Mouse (Mus musculus) heart, adult 2 months (tissue): ENCODE measurements at regions not wholly inside any gene's neighbourhood (a gene's known extent, or its start where the extent isn't known, plus 50 kb on each side); places are given as distances from the start of the nearest gene placed in this dataset.

Experiments
- DNase-seq, 2 experiments: peaks; one replicate each; pipeline ENCODE4 v3.0.0; 2021
- H3K27ac ChIP-seq: fragments of 200-600 bp; 2 replicates; pipeline ENCODE4 v1.8.1; 2022
- H3K27me3 ChIP-seq: fragments of 200-500 bp; 2 replicates; pipeline ENCODE4 v1.6.1; 2012; ENCODE audit warnings: mild to moderate bottlenecking, low read length, inconsistent platforms, mixed read lengths; ENCODE audit not compliant: control insufficient read depth, insufficient read depth
- H3K36me3 ChIP-seq: fragments of 200-500 bp; 2 replicates; pipeline ENCODE4 v1.6.1; 2012; ENCODE audit warnings: low read length, inconsistent platforms; ENCODE audit not compliant: control insufficient read depth, insufficient read depth
- H3K4me1 ChIP-seq: fragments of 200-500 bp; 2 replicates; pipeline ENCODE4 v1.6.1; 2011; ENCODE audit warnings: low read length; ENCODE audit not compliant: control insufficient read depth, insufficient read depth
- H3K4me3 ChIP-seq: fragments of 200-600 bp; 2 replicates; pipeline ENCODE4 v1.8.1; 2022
- H3K79me2 ChIP-seq: fragments of 200-500 bp; replicated peaks from 2 replicates; pipeline ENCODE4 v1.6.1; 2012; ENCODE audit warnings: mild to moderate bottlenecking, inconsistent platforms, low read length, moderate library complexity, mixed read lengths; ENCODE audit not compliant: control insufficient read depth, insufficient read depth
- H3K9ac ChIP-seq: fragments of 200-500 bp; 2 replicates; pipeline ENCODE4 v1.6.1; 2012; ENCODE audit warnings: low read depth, mild to moderate bottlenecking, control low read depth, inconsistent platforms, low read length, mixed read lengths
- CTCF ChIP-seq: fragments of 200-600 bp; IDR thresholded peaks from 2 replicates; pipeline ENCODE4 v1.8.1; 2022; ENCODE audit warnings: antibody characterized with exemption, mild to moderate bottlenecking, moderate library complexity
- EP300 ChIP-seq: fragments of 200-500 bp; IDR thresholded peaks from 2 replicates; pipeline ENCODE4 v1.6.1; 2011; ENCODE audit warnings: low read depth, low read length, control low read depth; ENCODE audit not compliant: insufficient read depth
- POLR2A ChIP-seq: fragments of 200-500 bp; IDR thresholded peaks from 2 replicates; pipeline ENCODE4 v1.6.1; 2011; ENCODE audit warnings: mild to moderate bottlenecking, low read depth, low read length, control low read depth; ENCODE audit not compliant: insufficient read depth
- WGBS: fragments of 180-500 bp; shearing (Covaris S2); methylation state at CpG from one replicate; pipeline ENCODE4 v1.1.7; 2018; 5-methylcytosine and 5-hydroxymethylcytosine counted together
- intact Hi-C: fragments of 180-260 bp; cut with DNase I; formaldehyde crosslinking; loops from one replicate; pipeline ENCODE4 v1.15.1; 2025

DNA sequence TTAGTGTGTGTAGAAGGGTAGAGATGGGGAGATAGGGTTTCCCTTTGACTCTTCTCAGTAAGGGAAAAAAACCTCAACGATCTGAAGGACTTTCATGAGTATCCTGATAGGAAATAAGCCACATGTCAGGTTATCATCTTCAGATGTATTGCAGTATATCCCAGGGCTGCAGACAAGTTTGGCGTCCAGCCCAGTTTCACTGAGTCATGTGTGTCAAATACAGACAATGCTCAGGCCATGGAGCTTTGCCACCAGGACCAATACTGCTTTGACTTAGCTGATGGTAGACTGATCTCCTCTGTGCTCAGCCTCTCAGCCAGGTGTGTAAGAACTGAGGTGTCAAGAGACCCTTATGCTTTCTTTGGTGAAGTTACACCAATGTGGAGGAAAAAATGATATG is 62.9 kb downstream of the Cst10 start:
- H3K79me2 ChIP-seq = no peaks in the 10 kb centered on the region
- H3K4me1 ChIP-seq = no peaks in the 10 kb centered on the region
- no peaks in the 10 kb centered on the region for H3K27me3 ChIP-seq
- WGBS = 48% methylated on average over 2 of the region's 2 CpGs
- H3K27ac ChIP-seq = no peak overlapping the region
- TF ChIP-seq EP300 (no peak), POLR2A (no peak), CTCF (no peak)
- no peaks in the 10 kb centered on the region for H3K36me3 ChIP-seq
- no peak for DNase-seq
- H3K4me3 ChIP-seq = no peak overlapping the region
- intact Hi-C loops = no loop called here
- H3K9ac ChIP-seq = no peak overlapping the region

DNA sequence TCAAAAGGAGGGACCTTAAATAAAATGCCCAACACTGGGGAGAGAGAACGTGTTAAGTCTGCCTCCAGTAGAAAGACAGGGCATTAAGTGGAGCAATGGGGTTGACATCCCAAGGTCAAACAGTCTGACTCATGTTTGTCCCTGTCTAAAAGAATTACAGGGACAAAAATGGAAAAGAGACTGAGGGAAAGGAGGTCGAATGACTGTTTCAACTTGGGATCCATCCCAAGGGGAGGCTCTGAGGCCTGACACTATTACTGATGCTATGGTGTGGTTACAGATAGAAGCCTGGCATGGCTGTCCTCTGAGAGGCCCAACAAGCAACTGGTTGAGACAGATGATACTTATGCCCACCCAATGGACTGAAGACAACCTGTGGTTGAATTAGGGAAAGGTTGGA is 67.6 kb downstream of the Cst10 start:
- no peak for DNase-seq
- Histone ChIP-seq H3K27me3 (no peaks in the 10 kb centered on the region), H3K36me3 (no peaks in the 10 kb centered on the region), H3K27ac (no peak overlapping the region), H3K4me1 (no peaks in the 10 kb centered on the region), H3K79me2 (no peaks in the 10 kb centered on the region), H3K9ac (no peak overlapping the region), H3K4me3 (no peak overlapping the region)
- 50% methylated on average over 2 of the region's 2 CpGs for WGBS
- intact Hi-C loops = no loop called here
- TF ChIP-seq EP300 (no peak), CTCF (no peak)

- Histone ChIP-seq H3K27me3 (no peaks in the 10 kb centered on the region), H3K4me3 (no peak overlapping the region), H3K27ac (no peak overlapping the region), H3K9ac (no peak overlapping the region), H3K79me2 (no peaks in the 10 kb centered on the region), H3K4me1 (no peaks in the 10 kb centered on the region), H3K36me3 (no peaks in the 10 kb centered on the region)
- no peak for DNase-seq
- no peak for TF ChIP-seq POLR2A
- TF ChIP-seq CTCF = no peak
- no peak for TF ChIP-seq EP300
- WGBS = 25% methylated on average over 2 of the region's 2 CpGs
- intact Hi-C loops = no loop called here
Observed at GRCm38 (mm10) chr2:149493280-149493988, 88.6 kb downstream of the Cst10 start.

GRCm38 (mm10) chr2:149512870-149513269 is 108.0 kb downstream of the Cst10 start:
- no peak overlapping the region for H3K27ac ChIP-seq
- H3K79me2 ChIP-seq = no peaks in the 10 kb centered on the region
- H3K9ac ChIP-seq = no peak overlapping the region
- H3K4me1 ChIP-seq = no peaks in the 10 kb centered on the region
- 50% methylated on average over 1 of the region's 1 CpGs for WGBS
- TF ChIP-seq CTCF = no peak
- no peak for TF ChIP-seq POLR2A
- no peak for TF ChIP-seq EP300
- intact Hi-C loops = no loop called here
- no peaks in the 10 kb centered on the region for H3K27me3 ChIP-seq
- no peaks in the 10 kb centered on the region for H3K36me3 ChIP-seq
- DNase-seq = no peak
- H3K4me3 ChIP-seq = no peak overlapping the region

DNA sequence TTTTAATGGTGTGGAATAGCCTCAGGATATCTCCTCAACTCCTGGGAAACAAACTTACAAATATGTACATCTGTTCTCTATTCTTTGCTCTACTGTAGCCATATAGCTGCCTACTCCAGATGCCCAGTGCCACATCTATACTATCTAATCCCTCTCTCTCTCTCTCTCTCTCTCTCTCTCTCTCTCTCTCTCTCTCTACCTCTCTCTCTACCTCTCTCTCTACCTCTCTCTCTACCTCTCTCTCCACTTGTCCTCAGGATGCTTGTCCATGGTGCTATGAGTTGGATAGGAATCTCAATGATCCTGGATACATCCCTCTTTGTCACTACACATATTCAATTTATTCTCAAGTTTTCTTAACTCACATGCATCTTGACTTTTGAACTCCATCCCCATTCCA is 119.6 kb downstream of the Cst10 start:
- Histone ChIP-seq H3K9ac (no peak overlapping the region), H3K4me1 (no peaks in the 10 kb centered on the region), H3K27me3 (no peaks in the 10 kb centered on the region), H3K79me2 (no peaks in the 10 kb centered on the region), H3K4me3 (no peak overlapping the region), H3K36me3 (no peaks in the 10 kb centered on the region), H3K27ac (no peak overlapping the region)
- DNase-seq = no peak
- intact Hi-C loops = no loop called here
- TF ChIP-seq EP300 (no peak), CTCF (no peak), POLR2A (no peak)

GRCm38 (mm10) chr2:149542837-149543236 is 138.0 kb downstream of the Cst10 start:
- no peak overlapping the region for H3K27ac ChIP-seq
- no peaks in the 10 kb centered on the region for H3K36me3 ChIP-seq
- no peak overlapping the region for H3K9ac ChIP-seq
- H3K4me1 ChIP-seq = no peaks in the 10 kb centered on the region
- H3K27me3 ChIP-seq = no peaks in the 10 kb centered on the region
- intact Hi-C loops = no loop called here
- 62% methylated on average over 2 of the region's 2 CpGs for WGBS
- DNase-seq = no peak
- H3K4me3 ChIP-seq = no peak overlapping the region
- H3K79me2 ChIP-seq = no peaks in the 10 kb centered on the region
- no peak for TF ChIP-seq POLR2A
